Mouse (Mus musculus) heart, embryonic 15.5 days (tissue): Measurements from ENCODE around the gene Ak1. TPM values are rescaled to one million over a fixed set of nuclear protein-coding genes. Genes with fewer than 3 reads are reported as not detected.

Experiments
- ATAC-seq: fragments of 200-750 bp; cut with Nextera tagmentation; replicated peaks from 2 replicates; pipeline ENCODE4 v1.8.0; 2017; ENCODE audit warnings: low read depth, moderate TSS enrichment; ENCODE audit not compliant: insufficient number of reproducible peaks, insufficient read depth, low FRiP score
- H3K27ac ChIP-seq: fragments of 300-500 bp; sonication (generic); 2 replicates; pipeline ENCODE4 v1.5.1; 2015; ENCODE audit warnings: mild to moderate bottlenecking, inconsistent platforms
- H3K27me3 ChIP-seq: fragments of 300-500 bp; sonication (generic); 2 replicates; pipeline ENCODE4 v1.6.1; 2015; ENCODE audit warnings: inconsistent platforms
- H3K36me3 ChIP-seq: fragments of 300-500 bp; sonication (generic); 2 replicates; pipeline ENCODE4 v1.6.1; 2015; ENCODE audit warnings: mild to moderate bottlenecking, inconsistent platforms
- H3K4me1 ChIP-seq: fragments of 300-500 bp; sonication (generic); replicated peaks from 2 replicates; pipeline ENCODE4 v1.6.1; 2015; ENCODE audit warnings: inconsistent platforms
- H3K4me2 ChIP-seq: fragments of 300-500 bp; sonication (generic); 2 replicates; pipeline ENCODE4 v1.6.1; 2015; ENCODE audit warnings: inconsistent platforms, mild to moderate bottlenecking, moderate library complexity
- H3K4me3 ChIP-seq: fragments of 300-500 bp; sonication (generic); 2 replicates; pipeline ENCODE4 v1.5.1; 2015; ENCODE audit warnings: mild to moderate bottlenecking, inconsistent platforms
- H3K9ac ChIP-seq: fragments of 300-500 bp; sonication (generic); 2 replicates; pipeline ENCODE4 v1.6.1; 2015; ENCODE audit warnings: mild to moderate bottlenecking, inconsistent platforms
- H3K9me3 ChIP-seq: fragments of 300-500 bp; sonication (generic); replicated peaks from 2 replicates; pipeline ENCODE4 v1.6.1; 2016; ENCODE audit warnings: inconsistent platforms
- WGBS: fragments of 180-500 bp; shearing (Covaris S2); methylation state at CpG from one replicate; pipeline ENCODE4 v1.1.7; 2015; ENCODE audit warnings: mixed read lengths; 5-methylcytosine and 5-hydroxymethylcytosine counted together
- microRNA counts: library from miRNA; unstranded; fragments of <30 nt; microRNA quantifications from one replicate; lab custom pipeline; 2016
- microRNA-seq: library from miRNA; unstranded; fragments of <30 nt; microRNA quantifications from one replicate; pipeline ENCODE4, GENCODE M21; 2016
- polyA plus RNA-seq: library from polyadenylated mRNA; unstranded; fragments of >200 nt; fragmentation: Nextera tagmentation; extraction: Ambion mirVana; gene quantifications from 2 replicates; pipeline ENCODE4 v1.2.1, GENCODE M21; 2015

Ak1 gene
- polyA plus RNA-seq, 1 experiment from 2014 or later, result 390 TPM

DNA sequence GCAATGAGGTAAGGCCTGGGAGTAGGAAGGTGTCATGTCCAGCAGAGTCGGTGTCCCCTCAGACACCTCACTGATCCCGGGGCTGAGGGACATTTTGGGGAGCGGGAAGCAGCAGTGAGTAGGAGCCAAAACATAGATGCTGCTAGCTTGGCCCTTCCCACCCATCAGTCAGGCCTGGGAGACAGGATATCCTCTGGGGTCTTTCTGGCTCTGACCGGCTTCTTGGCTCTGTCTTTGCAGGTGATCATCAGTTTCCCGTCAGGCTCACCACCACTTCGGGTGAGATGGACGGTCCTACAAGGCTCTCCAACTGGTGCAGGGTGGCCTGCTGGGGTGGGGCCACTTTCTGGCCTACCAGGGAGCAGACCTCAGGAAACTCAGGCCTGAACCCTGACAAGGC is 56.1 kb downstream of the Ak1 start:
- Histone ChIP-seq H3K9me3 (no peaks in the 10 kb centered on the region), H3K9ac (no peak overlapping the region), H3K36me3 (peaks cover 60% of the 10 kb centered on the region), H3K4me2 (no peak overlapping the region), H3K27ac (no peak overlapping the region; the same call in 1 of the 2 replicates), H3K27me3 (no peaks in the 10 kb centered on the region), H3K4me3 (no peak overlapping the region), H3K4me1 (peaks cover 27% of the 10 kb centered on the region)
- 86% methylated on average over 7 of the region's 7 CpGs for WGBS
- no peak for ATAC-seq

DNA sequence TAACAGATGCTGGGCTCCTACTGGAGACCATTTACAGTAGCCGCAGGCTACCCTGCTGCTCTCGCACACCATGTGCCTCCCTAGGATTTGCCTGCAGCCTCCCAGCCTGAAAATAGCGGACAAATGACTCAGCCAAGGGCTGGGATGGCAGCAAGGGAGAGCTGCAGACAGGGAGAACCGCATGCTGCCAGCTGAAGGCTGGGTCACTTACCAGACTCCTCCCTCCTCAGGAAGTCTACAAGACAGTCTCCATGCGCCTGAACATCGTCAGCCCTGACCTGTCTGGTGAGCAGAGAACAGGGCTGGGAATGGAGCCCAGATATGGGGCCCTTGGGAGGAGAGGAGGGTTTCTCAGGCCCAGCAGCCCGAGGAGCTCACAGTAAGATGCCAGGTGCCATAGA is 58.5 kb downstream of the Ak1 start:
- H3K4me1 ChIP-seq, result peaks cover 20% of the 10 kb centered on the region
- 23% methylated on average over 7 of the region's 7 CpGs for WGBS
- no peak overlapping the region for H3K4me3 ChIP-seq
- ATAC-seq, result peak; percentile 71
- H3K27ac ChIP-seq, result peak overlapping the region; percentile 68
- peaks cover 64% of the 10 kb centered on the region for H3K36me3 ChIP-seq
- no peak overlapping the region for H3K9ac ChIP-seq
- H3K4me2 ChIP-seq, result no peak overlapping the region
- no peaks in the 10 kb centered on the region for H3K9me3 ChIP-seq
- H3K27me3 ChIP-seq, result no peaks in the 10 kb centered on the region

GRCm38 (mm10) chr2:32680961-32681650 is 59.5 kb downstream of the Ak1 start:
- peaks cover 64% of the 10 kb centered on the region for H3K36me3 ChIP-seq
- 88% methylated on average over 19 of the region's 19 CpGs for WGBS
- ATAC-seq, result no peak

DNA sequence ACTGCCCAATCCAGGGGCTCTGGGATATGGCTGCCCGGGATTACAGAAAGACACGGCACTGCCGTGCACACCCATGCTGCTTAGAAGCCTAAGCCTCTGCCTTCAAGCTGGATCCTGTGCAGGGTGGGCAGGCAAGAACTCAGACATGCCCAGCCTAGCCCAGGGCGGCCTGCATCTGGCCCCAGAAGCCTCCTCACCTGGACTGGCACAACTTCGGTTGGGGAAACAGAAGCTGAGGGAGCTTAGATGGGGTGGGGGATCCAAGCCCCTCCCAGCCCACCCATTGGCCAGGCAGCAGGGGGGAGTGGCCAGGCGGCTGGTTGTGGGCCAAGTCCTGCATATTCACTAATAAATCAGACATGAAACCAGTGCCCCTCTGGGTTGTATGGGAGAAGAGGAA is 60.2 kb downstream of the Ak1 start:
- Histone ChIP-seq H3K4me2 (no peak overlapping the region), H3K9ac (no peak overlapping the region), H3K27ac (peak overlapping the region; percentile 33; the same call in 1 of the 2 replicates), H3K4me1 (peaks cover 20% of the 10 kb centered on the region), H3K9me3 (no peaks in the 10 kb centered on the region), H3K27me3 (no peaks in the 10 kb centered on the region), H3K4me3 (no peak overlapping the region), H3K36me3 (peaks cover 68% of the 10 kb centered on the region)
- 64% methylated on average over 6 of the region's 6 CpGs for WGBS
- ATAC-seq, result no peak

More at GRCm38 (mm10) chr2:32680961-32681650, 59.5 kb downstream of the Ak1 start:
- Histone ChIP-seq H3K4me1 (peaks cover 20% of the 10 kb centered on the region), H3K9me3 (no peaks in the 10 kb centered on the region), H3K27me3 (no peaks in the 10 kb centered on the region), H3K4me2 (no peak overlapping the region), H3K27ac (peak overlapping the region; percentile 33; the same call in 1 of the 2 replicates), H3K4me3 (no peak overlapping the region), H3K9ac (no peak overlapping the region)

GRCm38 (mm10) chr2:32682721-32683417 is 61.3 kb downstream of the Ak1 start:
- Histone ChIP-seq H3K27me3 (no peaks in the 10 kb centered on the region), H3K9ac (no peak overlapping the region), H3K4me1 (peaks cover 20% of the 10 kb centered on the region), H3K27ac (no peak overlapping the region), H3K4me3 (no peak overlapping the region), H3K36me3 (peaks cover 73% of the 10 kb centered on the region), H3K4me2 (no peak overlapping the region), H3K9me3 (no peaks in the 10 kb centered on the region)
- WGBS, result 79% methylated on average over 14 of the region's 14 CpGs
- no peak for ATAC-seq

DNA sequence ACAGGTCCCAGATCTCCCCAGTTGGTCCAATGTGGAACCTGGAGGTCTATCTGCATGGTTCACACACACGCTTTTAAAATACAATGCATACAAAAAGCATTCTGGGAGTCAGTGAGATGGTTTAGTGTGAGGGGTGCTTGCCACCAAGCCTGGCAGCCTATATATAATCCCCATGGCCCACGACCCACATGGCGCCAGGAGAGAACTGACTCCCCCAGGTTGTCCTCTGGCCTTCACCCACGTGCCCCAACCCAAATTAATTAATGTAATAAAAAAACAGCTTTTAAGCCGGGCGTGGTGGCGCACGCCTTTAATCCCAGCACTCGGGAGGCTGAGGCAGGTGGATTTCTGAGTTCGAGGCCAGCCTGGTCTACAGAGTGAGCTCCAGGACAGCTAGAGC is 62.1 kb downstream of the Ak1 start:
- no peak overlapping the region for H3K4me3 ChIP-seq
- H3K4me2 ChIP-seq, result no peak overlapping the region
- peaks cover 70% of the 10 kb centered on the region for H3K36me3 ChIP-seq
- peaks cover 19% of the 10 kb centered on the region for H3K4me1 ChIP-seq
- H3K27ac ChIP-seq, result no peak overlapping the region
- no peaks in the 10 kb centered on the region for H3K9me3 ChIP-seq
- WGBS, result 90% methylated on average over 10 of the region's 10 CpGs
- ATAC-seq, result no peak
- no peaks in the 10 kb centered on the region for H3K27me3 ChIP-seq
- H3K9ac ChIP-seq, result no peak overlapping the region

MicroRNAs encoded within 50 kb of the gene (microRNA counts, 519-probe panel; counts per million panel counts)
- not detected for microRNA mmu-miR-1954 (lab: Ali Mortazavi, UCI)

Small RNA genes lying within 50 kb of the gene (microRNA-seq; reads per million reads assigned to microRNA genes)
- gene Gm47291, result not detected
- not detected for gene Mir1954

Other genes starting within 250 kb of the Ak1 start
- gene 1110008P14Rik, start 239.8 kb upstream of the Ak1 start, polyA plus RNA-seq, result 43.9 and 46.0 TPM in 2 replicates
- gene Lcn2, start 233.5 kb upstream of the Ak1 start, polyA plus RNA-seq, result 2.2 and 2.8 TPM in 2 replicates
- gene Ptges2, start 225.9 kb upstream of the Ak1 start, polyA plus RNA-seq, result 38.2 and 41.8 TPM in 2 replicates
- 4.0 and 5.1 TPM in 2 replicates for gene Naif1, start 171.3 kb upstream of the Ak1 start, polyA plus RNA-seq
- 9.1 and 12.1 TPM in 2 replicates for gene Slc25a25, start 170.3 kb upstream of the Ak1 start, polyA plus RNA-seq
- 4.8 and 8.6 TPM in 2 replicates for gene Fam102a, start 86.4 kb upstream of the Ak1 start, polyA plus RNA-seq
- 62.0 and 71.0 TPM in 2 replicates for gene Dpm2, start 50.9 kb upstream of the Ak1 start, polyA plus RNA-seq
- 0.23 TPM in 1 of 2 replicates, not detected in the other for gene Pip5kl1, start 47.0 kb upstream of the Ak1 start, polyA plus RNA-seq
- 0.08 TPM in 1 of 2 replicates, not detected in the other for gene 9430097D07Rik, start 46.1 kb upstream of the Ak1 start, polyA plus RNA-seq
- 33.5 and 38.7 TPM in 2 replicates for gene St6galnac4, start 34.7 kb upstream of the Ak1 start, polyA plus RNA-seq
- gene St6galnac6, start 22.0 kb upstream of the Ak1 start, polyA plus RNA-seq, result 28.5 and 29.0 TPM in 2 replicates
- 144 and 163 TPM in 2 replicates for gene Eng, start 24.8 kb downstream of the Ak1 start, polyA plus RNA-seq
- 13.8 and 19.7 TPM in 2 replicates for gene Fpgs, start 82.4 kb downstream of the Ak1 start, polyA plus RNA-seq
- gene Cdk9, start 91.3 kb downstream of the Ak1 start, polyA plus RNA-seq, result 45.5 and 66.6 TPM in 2 replicates
- 25.7 and 33.4 TPM in 2 replicates for gene Sh2d3c, start 99.3 kb downstream of the Ak1 start, polyA plus RNA-seq
- gene 6330409D20Rik, start 119.3 kb downstream of the Ak1 start, polyA plus RNA-seq, result 0.16 TPM in 1 of 2 replicates, not detected in the other
- gene Tor2a, start 135.5 kb downstream of the Ak1 start, polyA plus RNA-seq, result 31.2 and 41.1 TPM in 2 replicates
- 0.15 and 0.32 TPM in 2 replicates for gene Ttc16, start 153.9 kb downstream of the Ak1 start, polyA plus RNA-seq
- 3.0 and 4.8 TPM in 2 replicates for gene Ptrh1, start 154.0 kb downstream of the Ak1 start, polyA plus RNA-seq
- 0.16 and 0.52 TPM in 2 replicates for gene Cfap157, start 162.7 kb downstream of the Ak1 start, polyA plus RNA-seq
- gene Stxbp1, start 225.5 kb downstream of the Ak1 start, polyA plus RNA-seq, result 23.8 and 28.3 TPM in 2 replicates